Mouse (Mus musculus) liver, embryonic 14.5 days (tissue): ENCODE measurements at regions not wholly inside any gene's neighbourhood (a gene's known extent, or its start where the extent isn't known, plus 50 kb on each side); places are given as distances from the start of the nearest gene placed in this dataset.

Experiments
- ATAC-seq: fragments of 200-750 bp; cut with Nextera tagmentation; 2 replicates; pipeline ENCODE4 v1.8.0; 2017; ENCODE audit warnings: moderate number of reproducible peaks, mild to moderate bottlenecking, moderate library complexity; ENCODE audit not compliant: insufficient read depth
- DNase-seq, 3 experiments: peaks; one replicate each; pipeline ENCODE4 v3.0.0-alpha.2; 2012 to 2013; ENCODE audit warnings: low read depth in 3 of 3, low spot score in 3 of 3
- H3K27ac ChIP-seq: fragments of 300-500 bp; sonication (generic); 2 replicates; pipeline ENCODE4 v1.5.1; 2014; ENCODE audit warnings: moderate library complexity, mild to moderate bottlenecking, control low read depth, inconsistent platforms
- H3K27me3 ChIP-seq: fragments of 300-500 bp; sonication (generic); 2 replicates; pipeline ENCODE4 v1.6.1; 2014; ENCODE audit warnings: mild to moderate bottlenecking, low read length, moderate library complexity; ENCODE audit not compliant: control insufficient read depth, insufficient read depth
- H3K36me3 ChIP-seq: fragments of 300-500 bp; sonication (generic); replicated peaks from 2 replicates; pipeline ENCODE4 v1.6.1; 2014; ENCODE audit warnings: low read depth; ENCODE audit not compliant: control insufficient read depth, insufficient read depth
- H3K4me1 ChIP-seq, 2 experiments: fragments of 200-500 bp in 1 of 2; fragments of 300-500 bp in 1 of 2; sonication (generic) in 1 of 2; replicated peaks; 2 replicates each; pipeline ENCODE4 v1.6.1; 2012 to 2014; ENCODE audit warnings: antibody characterized with exemption in 1 of 2, inconsistent platforms in 1 of 2, low read length in 1 of 2; ENCODE audit not compliant: control insufficient read depth in 2 of 2, insufficient read depth in 2 of 2
- H3K4me2 ChIP-seq: fragments of 300-500 bp; sonication (generic); 2 replicates; pipeline ENCODE4 v1.6.1; 2014; ENCODE audit warnings: low read depth, mild to moderate bottlenecking, control low read depth, moderate library complexity
- H3K4me3 ChIP-seq, 2 experiments: fragments of 200-500 bp in 1 of 2; fragments of 300-500 bp in 1 of 2; sonication (generic) in 1 of 2; 2 replicates each; pipeline ENCODE4 v1.5.1; 2012 to 2014; ENCODE audit warnings: low read depth in 2 of 2, low read length in 2 of 2, mild to moderate bottlenecking in 2 of 2, control low read depth in 1 of 2, inconsistent platforms in 1 of 2, moderate library complexity in 1 of 2; ENCODE audit not compliant: insufficient read depth in 1 of 2
- H3K9ac ChIP-seq: fragments of 300-500 bp; sonication (generic); replicated peaks from 2 replicates; pipeline ENCODE4 v1.6.1; 2014; ENCODE audit warnings: mild to moderate bottlenecking, control low read depth, moderate library complexity
- H3K9me3 ChIP-seq: fragments of 300-500 bp; sonication (generic); 2 replicates; pipeline ENCODE4 v1.6.1; 2016; ENCODE audit warnings: low read length, mixed read lengths; ENCODE audit not compliant: control insufficient read depth
- CTCF ChIP-seq: IDR thresholded peaks from 2 replicates; pipeline ENCODE4 v1.5.1; 2016; ENCODE audit warnings: antibody characterized with exemption, low read depth, control low read depth
- EP300 ChIP-seq: IDR thresholded peaks from 2 replicates; pipeline ENCODE4 v1.6.1; 2016; ENCODE audit warnings: antibody characterized with exemption, low read depth
- WGBS: fragments of 180-500 bp; shearing (Covaris S2); extraction: QIAGEN DNeasy Blood & Tissue Kit; methylation state at CpG from one replicate; pipeline ENCODE4 v1.1.7; 2014; ENCODE audit not compliant: insufficient replicate concordance; 5-methylcytosine and 5-hydroxymethylcytosine counted together

- Histone ChIP-seq H3K27ac (no peak overlapping the region), H3K9me3 (no peaks in the 10 kb centered on the region), H3K9ac (no peak overlapping the region), H3K4me3 (no peak overlapping the region), H3K4me2 (no peak overlapping the region), H3K4me1 (no peaks in the 10 kb centered on the region), H3K27me3 (no peaks in the 10 kb centered on the region), H3K36me3 (no peaks in the 10 kb centered on the region)
- 43% methylated on average over 5 of the region's 5 CpGs for WGBS
- ATAC-seq (no peak), DNase-seq (no peak)
- TF ChIP-seq CTCF = no peak
- no peak for TF ChIP-seq EP300
Measured at GRCm38 (mm10) chr7:129142599-129142949, 114.3 kb upstream of the Plpp4 start.

- H3K4me2 ChIP-seq = no peak overlapping the region
- DNase-seq (no peak), ATAC-seq (no peak)
- H3K27ac ChIP-seq = no peak overlapping the region
- H3K9ac ChIP-seq = no peak overlapping the region
- TF ChIP-seq CTCF (no peak), EP300 (no peak)
- H3K4me3 ChIP-seq = no peak overlapping the region
- no peaks in the 10 kb centered on the region for H3K36me3 ChIP-seq
- no peaks in the 10 kb centered on the region for H3K27me3 ChIP-seq
- H3K4me1 ChIP-seq = no peaks in the 10 kb centered on the region
- H3K9me3 ChIP-seq = no peaks in the 10 kb centered on the region
- WGBS = 40% methylated on average over 2 of the region's 2 CpGs
Measured at GRCm38 (mm10) chr7:129155577-129155976, 101.3 kb upstream of the Plpp4 start.

- Histone ChIP-seq H3K4me3 (no peak overlapping the region), H3K9me3 (no peaks in the 10 kb centered on the region), H3K36me3 (no peaks in the 10 kb centered on the region), H3K4me1 (no peaks in the 10 kb centered on the region), H3K27ac (no peak overlapping the region), H3K4me2 (no peak overlapping the region), H3K9ac (no peak overlapping the region), H3K27me3 (no peaks in the 10 kb centered on the region)
- 67% methylated on average over 7 of the region's 7 CpGs for WGBS
- DNase-seq (no peak), ATAC-seq (no peak)
- TF ChIP-seq CTCF (no peak), EP300 (no peak)
Measured at GRCm38 (mm10) chr7:129169971-129170370, 86.9 kb upstream of the Plpp4 start.

- DNase-seq (no peak), ATAC-seq (no peak)
- TF ChIP-seq CTCF (no peak), EP300 (no peak)
- Histone ChIP-seq H3K9me3 (no peaks in the 10 kb centered on the region), H3K4me3 (no peak overlapping the region), H3K27me3 (no peaks in the 10 kb centered on the region), H3K27ac (no peak overlapping the region), H3K4me1 (no peaks in the 10 kb centered on the region), H3K36me3 (no peaks in the 10 kb centered on the region), H3K9ac (no peak overlapping the region), H3K4me2 (no peak overlapping the region)
- WGBS = 38% methylated on average over 1 of the region's 1 CpGs
Measured at GRCm38 (mm10) chr7:129190933-129191332, 65.9 kb upstream of the Plpp4 start.

- 50% methylated on average over 5 of the region's 5 CpGs for WGBS
- ATAC-seq (no peak), DNase-seq (no peak)
- H3K9ac ChIP-seq = no peak overlapping the region
- no peak for TF ChIP-seq EP300
- TF ChIP-seq CTCF = no peak
- no peaks in the 10 kb centered on the region for H3K4me1 ChIP-seq
- no peaks in the 10 kb centered on the region for H3K36me3 ChIP-seq
- H3K4me2 ChIP-seq = no peak overlapping the region
- no peak overlapping the region for H3K27ac ChIP-seq
- H3K9me3 ChIP-seq = no peaks in the 10 kb centered on the region
- no peak overlapping the region for H3K4me3 ChIP-seq
- H3K27me3 ChIP-seq = no peaks in the 10 kb centered on the region
Measured at GRCm38 (mm10) chr7:129207029-129207428, 49.8 kb upstream of the Plpp4 start.
